Mouse (Mus musculus) hindbrain, embryonic 16.5 days (tissue): ENCODE data around the gene Cntrl. TPM values are rescaled to one million over a fixed set of nuclear protein-coding genes. Genes with fewer than 3 reads are reported as not detected.
A peak's percentile ranks its signal among the peaks of the same experiment; 100 is the strongest.

ENCODE experiments used
- ATAC-seq: fragments of 200-750 bp; cut with Nextera tagmentation; 2 replicates; pipeline ENCODE4 v1.8.0; 2017; ENCODE audit warnings: moderate TSS enrichment, moderate library complexity
- H3K27ac ChIP-seq: fragments of 300-500 bp; sonication (generic); 2 replicates; pipeline ENCODE4 v1.5.1; 2014; ENCODE audit warnings: low read depth, mild to moderate bottlenecking, control low read depth, low read length, moderate library complexity
- H3K27me3 ChIP-seq: fragments of 300-500 bp; sonication (generic); replicated peaks from 2 replicates; pipeline ENCODE4 v1.6.1; 2014; ENCODE audit warnings: low read length; ENCODE audit not compliant: control insufficient read depth, insufficient read depth
- H3K36me3 ChIP-seq: fragments of 300-500 bp; sonication (generic); 2 replicates; pipeline ENCODE4 v1.6.1; 2014; ENCODE audit warnings: mild to moderate bottlenecking, low read length, moderate library complexity, mixed read lengths; ENCODE audit not compliant: control insufficient read depth, insufficient read depth
- H3K4me1 ChIP-seq: fragments of 300-500 bp; sonication (generic); 2 replicates; pipeline ENCODE4 v1.6.1; 2014; ENCODE audit warnings: low read depth, low read length; ENCODE audit not compliant: control insufficient read depth, insufficient read depth
- H3K4me2 ChIP-seq: fragments of 300-500 bp; sonication (generic); 2 replicates; pipeline ENCODE4 v1.6.1; 2014; ENCODE audit warnings: mild to moderate bottlenecking, low read length, control low read depth, moderate library complexity
- H3K4me3 ChIP-seq: fragments of 300-500 bp; sonication (generic); 2 replicates; pipeline ENCODE4 v1.5.1; 2014; ENCODE audit warnings: mild to moderate bottlenecking, low read length, control low read depth, moderate library complexity
- H3K9ac ChIP-seq: fragments of 300-500 bp; sonication (generic); 2 replicates; pipeline ENCODE4 v1.6.1; 2014; ENCODE audit warnings: low read depth, mild to moderate bottlenecking, control low read depth, low read length, moderate library complexity
- H3K9me3 ChIP-seq: fragments of 300-500 bp; sonication (generic); 2 replicates; pipeline ENCODE4 v1.6.1; 2014; ENCODE audit warnings: mild to moderate bottlenecking, low read length, moderate library complexity; ENCODE audit not compliant: control insufficient read depth
- WGBS: fragments of 180-500 bp; shearing (Covaris S2); extraction: QIAGEN DNeasy Blood & Tissue Kit; methylation state at CpG from one replicate; pipeline ENCODE4 v1.1.7; 2014; 5-methylcytosine and 5-hydroxymethylcytosine counted together
- polyA plus RNA-seq: library from polyadenylated mRNA; unstranded; fragments of >200 nt; fragmentation: Nextera tagmentation; extraction: Ambion mirVana; gene quantifications from 2 replicates; pipeline ENCODE4 v1.2.1, GENCODE M21; 2015

Cntrl gene
- polyA plus RNA-seq, 1 experiment from 2014 or later = 8.9 TPM

DNA sequence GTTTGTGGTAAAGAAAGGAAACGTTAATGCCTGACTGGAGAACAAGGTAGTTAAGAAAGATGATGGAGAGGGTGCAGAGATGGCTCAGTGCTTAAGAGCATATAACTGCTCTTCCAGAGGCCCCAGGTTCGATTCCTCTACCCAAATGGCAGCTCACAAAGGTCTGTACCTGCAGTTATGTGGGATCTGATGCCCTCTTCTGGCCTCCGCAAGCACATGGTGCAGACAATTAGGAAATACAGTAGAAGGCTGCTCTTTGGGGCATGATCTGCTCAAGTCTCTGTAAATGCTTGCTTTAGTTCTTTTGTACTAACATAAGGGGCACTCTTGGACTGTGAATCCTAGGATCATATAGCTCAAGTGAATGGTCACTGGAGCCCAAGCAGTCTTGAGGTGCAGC, 580 bp upstream of the Cntrl start:
- Histone ChIP-seq H3K27me3 (no peaks in the 10 kb centered on the region), H3K4me2 (peak overlapping the region; percentile 58), H3K36me3 (no peaks in the 10 kb centered on the region), H3K27ac (peak overlapping the region; percentile 74), H3K9ac (peak overlapping the region; percentile 73), H3K4me3 (peak overlapping the region; percentile 54), H3K9me3 (no peaks in the 10 kb centered on the region), H3K4me1 (0 out of 2 replicates have a peak, but pooled peaks cover 3% of the 10 kb centered on the region)
- 27% methylated on average over 3 of the region's 3 CpGs for WGBS
- ATAC-seq = peak; percentile 63

DNA sequence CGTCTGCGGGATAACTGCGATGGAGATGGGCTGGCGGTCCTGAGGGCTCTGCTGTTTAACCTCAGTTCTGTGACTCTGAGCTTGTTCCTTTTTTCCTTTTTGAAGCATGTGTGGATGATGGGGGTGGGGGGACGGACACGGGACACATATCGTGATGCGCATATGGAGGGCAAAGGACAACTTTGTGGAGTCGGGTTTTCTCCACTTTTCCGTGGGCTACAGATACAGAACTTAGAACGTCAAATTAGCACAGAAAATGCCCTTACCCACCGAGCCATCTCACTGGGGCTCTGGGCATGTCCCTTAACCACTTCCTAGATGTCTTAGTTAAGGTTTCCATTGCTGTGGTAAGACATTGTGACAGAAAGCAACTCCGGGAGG, 622 bp downstream of the Cntrl start:
- Histone ChIP-seq H3K27me3 (no peaks in the 10 kb centered on the region), H3K36me3 (no peaks in the 10 kb centered on the region), H3K4me1 (0 out of 2 replicates have a peak, but pooled peaks cover 3% of the 10 kb centered on the region), H3K4me3 (peak overlapping the region; percentile 54), H3K27ac (peak overlapping the region; percentile 74), H3K9ac (peak overlapping the region; percentile 73), H3K4me2 (peak overlapping the region; percentile 81), H3K9me3 (no peaks in the 10 kb centered on the region)
- WGBS = 2% methylated on average over 13 of the region's 13 CpGs
- 0 out of 2 replicates have a peak, but pooled peaks have one; percentile 2 for ATAC-seq

DNA sequence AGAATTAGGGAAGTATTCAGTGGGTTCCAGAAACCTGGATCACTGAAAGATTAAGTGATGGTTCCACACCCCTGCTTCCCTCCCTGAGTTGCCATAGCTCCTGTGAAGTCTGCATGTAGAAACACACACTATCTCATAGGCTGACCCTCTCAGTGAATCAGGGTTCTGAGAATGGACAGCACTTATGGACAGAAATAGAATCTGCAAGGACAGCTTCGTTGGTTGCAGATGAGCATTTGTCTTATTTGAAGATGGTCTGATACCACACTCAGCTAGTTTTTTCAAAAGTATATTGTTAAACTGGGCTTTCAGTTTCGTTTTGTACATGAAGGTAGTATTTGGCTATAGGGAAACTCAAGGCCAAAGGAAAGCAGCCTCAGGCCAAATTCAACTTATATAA, 1.2 kb downstream of the Cntrl start:
- Histone ChIP-seq H3K36me3 (no peaks in the 10 kb centered on the region; the same call in 1 of the 2 replicates), H3K9me3 (no peaks in the 10 kb centered on the region), H3K27ac (no peak overlapping the region), H3K27me3 (no peaks in the 10 kb centered on the region), H3K9ac (no peak overlapping the region), H3K4me3 (no peak overlapping the region), H3K4me1 (0 out of 2 replicates have a peak, but pooled peaks cover 3% of the 10 kb centered on the region), H3K4me2 (0 out of 2 replicates have a peak overlapping the region, but pooled peaks have one; percentile 21)
- 76% methylated on average over 2 of the region's 2 CpGs for WGBS
- no peak for ATAC-seq

DNA sequence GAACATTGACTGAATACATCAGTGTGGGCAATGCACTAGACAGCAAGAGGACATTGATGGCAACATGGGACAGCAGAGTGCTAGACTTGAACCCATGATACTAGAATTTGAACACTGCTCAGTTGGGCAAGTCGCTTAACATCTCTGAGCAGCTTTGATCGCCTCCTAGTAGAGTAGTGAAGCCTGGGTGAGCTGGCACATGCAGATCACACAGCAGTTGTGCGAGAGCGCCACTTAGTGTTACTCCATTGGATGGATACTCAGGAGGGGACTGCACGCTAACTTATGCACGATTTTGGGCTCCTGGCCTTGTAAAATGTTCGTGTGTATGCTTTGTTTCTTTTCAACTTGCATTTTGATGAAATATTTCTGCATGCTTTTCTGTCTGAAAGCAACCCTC, 15.4 kb downstream of the Cntrl start:
- H3K36me3 ChIP-seq = peaks cover 10% of the 10 kb centered on the region; the same call in 1 of the 2 replicates
- no peak overlapping the region for H3K27ac ChIP-seq
- H3K4me3 ChIP-seq = no peak overlapping the region
- H3K27me3 ChIP-seq = no peaks in the 10 kb centered on the region
- no peak for ATAC-seq
- no peaks in the 10 kb centered on the region for H3K9me3 ChIP-seq
- H3K9ac ChIP-seq = no peak overlapping the region
- H3K4me2 ChIP-seq = no peak overlapping the region
- 73% methylated on average over 7 of the region's 7 CpGs for WGBS
- H3K4me1 ChIP-seq = no peaks in the 10 kb centered on the region

DNA sequence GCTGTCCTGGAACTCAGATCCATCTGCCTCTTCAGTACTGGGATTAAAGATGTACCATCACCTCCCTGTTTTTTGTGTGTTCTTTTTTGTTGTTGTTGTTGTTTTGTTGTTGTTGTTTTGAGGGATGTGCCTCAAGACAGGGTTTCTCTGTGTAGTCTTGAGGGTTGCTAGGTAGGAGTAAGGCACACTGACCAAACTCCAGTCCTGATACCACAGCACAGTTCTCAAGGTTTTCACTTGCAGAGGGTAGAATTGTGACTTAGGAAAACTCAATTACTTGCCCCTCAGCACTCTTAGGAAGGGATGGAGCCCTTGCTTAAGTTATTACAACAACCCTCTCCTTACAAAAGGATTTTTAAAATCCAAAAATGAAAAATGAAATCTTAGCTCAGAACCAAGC, 22.2 kb downstream of the Cntrl start:
- no peak for ATAC-seq
- Histone ChIP-seq H3K4me2 (peak overlapping the region; percentile 54), H3K27ac (no peak overlapping the region; the same call in 1 of the 2 replicates), H3K9ac (no peak overlapping the region; the same call in 1 of the 2 replicates), H3K4me1 (peaks cover 10% of the 10 kb centered on the region; the same call in 1 of the 2 replicates), H3K27me3 (no peaks in the 10 kb centered on the region), H3K4me3 (peak overlapping the region; percentile 49; the same call in 1 of the 2 replicates), H3K36me3 (peaks cover 3% of the 10 kb centered on the region; the same call in 1 of the 2 replicates), H3K9me3 (no peaks in the 10 kb centered on the region)

DNA sequence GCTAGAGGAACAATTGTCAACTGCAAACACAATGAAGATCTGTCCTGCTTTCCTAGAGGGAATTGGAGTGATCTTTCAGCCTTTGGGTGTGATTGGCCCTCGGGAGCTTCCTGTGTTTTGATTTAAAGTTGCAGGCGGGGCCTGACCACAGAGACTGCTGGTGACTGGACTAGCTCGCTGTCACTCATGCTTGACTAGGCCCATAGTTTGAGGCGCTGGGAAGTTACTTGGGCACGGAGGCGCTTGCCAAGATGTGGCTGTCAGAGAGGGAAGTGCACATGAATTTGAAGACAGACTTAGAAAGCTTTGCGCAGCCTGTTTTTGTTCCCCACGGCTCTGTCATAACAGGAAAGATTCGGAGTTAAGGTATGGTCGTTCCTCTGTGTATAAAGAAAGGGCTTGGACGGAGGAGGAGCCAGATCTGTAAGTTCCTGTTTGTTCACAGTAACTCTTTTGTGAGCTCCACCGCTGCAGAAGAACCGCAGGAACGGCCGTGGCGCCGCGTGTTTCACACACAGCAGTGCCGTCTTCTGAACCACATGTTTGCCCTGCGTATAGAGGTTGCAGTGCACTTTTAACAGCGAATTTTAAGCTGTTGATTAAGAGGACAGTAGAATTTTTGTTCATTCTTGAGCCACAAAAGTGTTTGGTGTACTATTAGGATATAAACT, 22.8 kb downstream of the Cntrl start:
- WGBS = under 1% methylated on average over 21 of the region's 21 CpGs
- H3K4me2 ChIP-seq = peak overlapping the region; percentile 54
- peak overlapping the region; percentile 59; the same call in 1 of the 2 replicates for H3K27ac ChIP-seq
- H3K27me3 ChIP-seq = no peaks in the 10 kb centered on the region
- peaks cover 3% of the 10 kb centered on the region; the same call in 1 of the 2 replicates for H3K36me3 ChIP-seq
- no peaks in the 10 kb centered on the region for H3K9me3 ChIP-seq
- ATAC-seq = peak; percentile 99
- peak overlapping the region; percentile 49 for H3K4me3 ChIP-seq
- H3K9ac ChIP-seq = peak overlapping the region; percentile 52
- peaks cover 10% of the 10 kb centered on the region; the same call in 1 of the 2 replicates for H3K4me1 ChIP-seq

DNA sequence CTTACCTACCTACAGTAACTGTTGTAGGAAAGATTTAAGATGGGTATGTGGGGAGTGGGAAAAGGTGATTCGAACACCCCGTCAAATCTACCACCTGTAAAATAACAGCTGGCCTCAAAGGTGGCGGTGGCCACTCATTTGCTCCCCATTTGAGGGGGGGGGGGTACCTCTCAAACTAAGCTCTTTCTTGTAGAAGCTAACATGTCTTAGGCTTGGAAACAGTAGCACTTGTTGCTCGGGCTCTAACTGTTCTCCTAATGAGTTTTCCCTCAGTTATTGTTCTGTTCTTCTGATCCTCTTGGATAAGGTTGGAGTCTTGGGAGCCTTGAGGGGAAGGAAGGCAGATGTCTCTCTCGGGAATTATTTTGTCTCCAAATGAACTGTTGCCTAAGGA, 23.4 kb downstream of the Cntrl start:
- no peak for ATAC-seq
- peak overlapping the region; percentile 59; the same call in 1 of the 2 replicates for H3K27ac ChIP-seq

DNA sequence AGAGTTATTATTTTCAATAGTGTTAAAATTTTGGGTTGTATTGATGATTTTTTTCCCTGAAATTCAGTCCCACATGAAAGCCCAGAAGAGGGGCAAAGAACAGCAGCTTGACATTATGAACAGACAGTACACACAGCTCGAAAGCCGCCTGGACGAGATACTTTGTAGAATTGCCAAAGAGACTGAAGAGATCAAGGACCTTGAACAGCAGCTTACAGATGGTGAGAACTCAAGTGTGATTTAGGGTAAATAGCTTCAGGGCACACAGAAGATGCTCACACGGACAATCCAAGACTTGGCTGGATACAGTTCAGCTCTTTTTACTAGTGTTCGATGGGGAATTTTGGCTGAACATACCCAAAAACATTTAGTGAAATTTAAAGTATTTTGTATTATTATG, 24.6 kb downstream of the Cntrl start:
- WGBS = 73% methylated on average over 5 of the region's 5 CpGs
- no peak overlapping the region for H3K4me2 ChIP-seq
- peaks cover 10% of the 10 kb centered on the region; the same call in 1 of the 2 replicates for H3K4me1 ChIP-seq
- no peak for ATAC-seq
- H3K36me3 ChIP-seq = peaks cover 6% of the 10 kb centered on the region; the same call in 1 of the 2 replicates
- no peaks in the 10 kb centered on the region for H3K9me3 ChIP-seq
- no peak overlapping the region for H3K9ac ChIP-seq
- no peak overlapping the region for H3K4me3 ChIP-seq
- H3K27ac ChIP-seq = no peak overlapping the region
- H3K27me3 ChIP-seq = no peaks in the 10 kb centered on the region

More for the DNA sequence above, 23.4 kb downstream of the Cntrl start:
- peak overlapping the region; percentile 54 for H3K4me2 ChIP-seq
- peak overlapping the region; percentile 49 for H3K4me3 ChIP-seq
- no peaks in the 10 kb centered on the region for H3K27me3 ChIP-seq
- peak overlapping the region; percentile 52; the same call in 1 of the 2 replicates for H3K9ac ChIP-seq
- peaks cover 10% of the 10 kb centered on the region; the same call in 1 of the 2 replicates for H3K4me1 ChIP-seq
- H3K36me3 ChIP-seq = peaks cover 4% of the 10 kb centered on the region; the same call in 1 of the 2 replicates
- 9% methylated on average over 5 of the region's 5 CpGs for WGBS
- no peaks in the 10 kb centered on the region for H3K9me3 ChIP-seq

DNA sequence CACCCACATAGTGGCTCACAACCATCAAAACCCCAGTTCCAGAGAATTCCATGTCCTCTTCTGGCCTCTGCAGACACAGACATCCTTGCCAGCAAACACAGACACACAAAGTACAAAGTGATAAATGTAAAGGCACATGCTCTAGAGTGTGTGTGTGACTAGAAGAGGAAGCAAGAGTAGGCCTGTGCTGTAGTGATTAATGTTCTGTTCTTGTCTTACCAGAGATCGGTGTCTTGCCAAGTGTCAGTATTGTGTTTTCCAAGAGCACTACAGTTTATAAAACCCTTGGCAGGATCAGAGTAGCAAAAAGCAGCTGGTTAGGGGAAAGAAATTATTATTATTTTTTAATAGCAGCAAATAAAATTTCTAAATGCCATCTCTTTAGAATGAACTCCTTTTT, 29.3 kb downstream of the Cntrl start:
- Histone ChIP-seq H3K27ac (no peak overlapping the region), H3K9me3 (no peaks in the 10 kb centered on the region), H3K4me2 (no peak overlapping the region), H3K9ac (no peak overlapping the region), H3K36me3 (peaks cover 14% of the 10 kb centered on the region), H3K4me3 (no peak overlapping the region), H3K27me3 (no peaks in the 10 kb centered on the region), H3K4me1 (no peaks in the 10 kb centered on the region)
- 97% methylated on average over 1 of the region's 1 CpGs for WGBS
- no peak for ATAC-seq
